Mouse (Mus musculus) stomach, postnatal 0 days (tissue): ENCODE data around the gene A530016L24Rik.

Source experiments
- CTCF ChIP-seq: IDR thresholded peaks from 2 replicates; pipeline ENCODE4 v1.5.1; 2016; ENCODE audit warnings: antibody characterized with exemption, low read depth, mild to moderate bottlenecking, moderate library complexity
- EP300 ChIP-seq: optimal IDR thresholded peaks from 2 replicates; pipeline ENCODE3; 2016; ENCODE audit warnings: antibody characterized with exemption

DNA sequence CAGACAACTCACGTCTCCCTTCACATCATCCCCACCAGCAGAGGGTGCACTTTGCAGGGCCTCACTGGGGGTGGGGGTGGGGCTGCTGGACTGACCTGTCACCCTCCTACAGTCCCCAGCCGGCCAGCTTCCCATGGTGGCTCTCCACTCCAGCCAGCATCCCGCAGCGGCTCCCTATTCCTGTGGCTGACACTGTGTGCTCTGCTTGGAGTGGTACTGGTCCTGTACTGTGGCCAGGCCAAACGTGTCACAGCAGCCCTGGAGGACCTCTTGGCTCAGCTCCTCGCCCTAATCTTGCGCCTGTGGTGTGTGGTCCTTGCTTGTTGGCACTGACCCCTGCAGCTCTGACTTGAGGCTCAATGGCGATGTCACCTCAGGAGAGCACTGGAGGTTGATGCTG lies 8.5 kb downstream of the A530016L24Rik start:
- TF ChIP-seq EP300 (no peak), CTCF (no peak)
